Mouse (Mus musculus): ENCODE data around the gene Zmynd11.
A peak's percentile ranks its signal among the peaks of the same experiment; 100 is the strongest.
"Not testable (repeated sequence)": the region's sequence is repeated elsewhere in the genome, so short reads cannot be mapped to it uniquely, and the experiment has no call there.

Zmynd11 gene

GRCm38 (mm10) chr13:9764646-9765536 lies at the start of gene Zmynd11:
Zmynd11 (minus strand) TSS chr13:9765330.
- peak; percentile 57 to 60 for DNase-seq (ENCODE audit: low spot score in 2 of 2)

DNA sequence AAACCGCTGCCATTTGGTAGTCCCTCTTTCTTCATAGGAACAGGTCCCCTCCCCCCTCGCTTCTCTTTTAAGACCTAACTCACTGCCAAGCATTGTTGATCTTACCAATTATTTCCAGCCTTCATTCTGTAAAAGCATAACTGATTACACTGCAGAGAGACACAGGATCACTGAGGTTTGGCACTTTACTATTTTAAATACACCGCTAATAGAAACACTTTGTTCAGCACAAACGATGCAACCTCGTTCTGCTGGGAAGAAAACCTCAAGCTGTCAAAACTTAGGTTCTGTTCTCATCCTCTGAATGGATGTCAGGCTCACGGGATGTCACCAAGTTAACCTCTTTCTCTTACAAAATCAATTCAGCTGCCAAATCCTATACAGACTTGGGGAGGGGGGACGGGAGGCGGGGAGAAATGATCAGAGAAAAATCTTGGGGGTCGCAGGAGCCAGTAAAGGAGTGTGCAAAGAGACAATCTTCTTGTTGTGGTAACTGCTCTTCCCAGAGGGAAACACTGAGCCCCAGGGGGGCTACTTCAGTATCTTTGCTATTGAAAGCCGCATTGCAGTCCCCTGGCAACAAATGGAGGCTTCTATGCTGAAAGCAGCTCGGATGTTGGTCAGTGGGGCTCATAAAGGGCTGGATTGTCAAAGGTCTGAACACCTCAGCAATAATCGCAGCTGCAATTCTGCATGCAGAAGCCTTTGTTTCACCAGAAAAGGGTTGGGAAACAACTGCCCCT lies 30.9 kb upstream of the Zmynd11 start:
- peak; percentile 3 to 4 for DNase-seq (ENCODE audit: low spot score in 2 of 2)

GRCm38 (mm10) chr13:9786050-9786449 lies 20.9 kb upstream of the Zmynd11 start:
- DNase-seq (ENCODE audit: low spot score in 2 of 2) = no peak

GRCm38 (mm10) chr13:9783717-9784116 lies 18.6 kb upstream of the Zmynd11 start:
- no peak for DNase-seq (ENCODE audit: low spot score in 2 of 2)

DNA sequence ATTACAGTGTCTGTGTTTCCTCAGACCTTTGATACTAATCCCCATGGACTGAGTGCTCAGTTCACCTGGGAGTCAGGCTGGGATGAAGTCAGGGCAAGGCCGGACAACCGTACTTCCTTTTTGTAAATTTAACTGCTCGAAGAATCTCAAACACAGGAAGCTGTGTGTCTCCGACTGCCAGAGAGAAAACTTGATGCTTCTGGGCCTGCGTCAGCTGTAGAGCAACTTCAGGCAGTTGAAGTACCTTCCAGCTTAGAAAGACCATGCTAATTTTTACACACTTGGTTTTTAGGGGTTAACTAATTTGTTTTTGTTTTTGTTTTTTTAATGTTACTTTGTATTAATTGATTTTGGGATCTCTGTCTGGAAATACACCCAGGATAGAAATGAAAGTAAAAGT lies 10.8 kb upstream of the Zmynd11 start:
- DNase-seq (ENCODE audit: low spot score in 2 of 2) = no peak

GRCm38 (mm10) chr13:9774077-9774476 lies 8.9 kb upstream of the Zmynd11 start:
- no peak for DNase-seq (ENCODE audit: low spot score in 2 of 2)

- DNase-seq (ENCODE audit: low spot score in 2 of 2) = no peak
Observed at GRCm38 (mm10) chr13:9767279-9767678, 2.1 kb upstream of the Zmynd11 start.

DNA sequence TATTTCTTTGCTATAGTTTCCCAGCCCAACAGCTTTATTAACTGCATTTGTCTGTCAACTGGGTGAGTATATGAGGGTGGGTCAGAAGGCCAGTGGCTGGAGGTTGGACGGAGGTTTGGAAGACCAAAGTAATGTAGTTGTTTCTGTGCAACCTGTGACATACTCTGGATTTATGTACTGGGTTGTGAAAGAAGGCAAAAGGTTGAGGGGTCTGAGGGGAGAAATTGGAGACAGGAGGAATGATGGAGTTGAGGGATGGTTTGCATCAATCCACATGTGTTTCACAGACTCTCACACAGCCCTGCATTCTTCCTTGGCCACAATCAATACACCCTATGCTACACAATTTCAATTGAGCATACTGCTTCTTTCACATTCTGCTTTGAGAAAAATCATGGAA lies 1.4 kb upstream of the Zmynd11 start:
- DNase-seq (ENCODE audit: low spot score in 2 of 2) = no peak

- DNase-seq (ENCODE audit: low spot score in 2 of 2) = no peak
Observed at GRCm38 (mm10) chr13:9765537-9765851, 364 bp upstream of the Zmynd11 start.

- DNase-seq (ENCODE audit: low spot score in 2 of 2) = peak; percentile 54 to 60
Observed at GRCm38 (mm10) chr13:9763828-9764645, 1.1 kb downstream of the Zmynd11 start.

DNA sequence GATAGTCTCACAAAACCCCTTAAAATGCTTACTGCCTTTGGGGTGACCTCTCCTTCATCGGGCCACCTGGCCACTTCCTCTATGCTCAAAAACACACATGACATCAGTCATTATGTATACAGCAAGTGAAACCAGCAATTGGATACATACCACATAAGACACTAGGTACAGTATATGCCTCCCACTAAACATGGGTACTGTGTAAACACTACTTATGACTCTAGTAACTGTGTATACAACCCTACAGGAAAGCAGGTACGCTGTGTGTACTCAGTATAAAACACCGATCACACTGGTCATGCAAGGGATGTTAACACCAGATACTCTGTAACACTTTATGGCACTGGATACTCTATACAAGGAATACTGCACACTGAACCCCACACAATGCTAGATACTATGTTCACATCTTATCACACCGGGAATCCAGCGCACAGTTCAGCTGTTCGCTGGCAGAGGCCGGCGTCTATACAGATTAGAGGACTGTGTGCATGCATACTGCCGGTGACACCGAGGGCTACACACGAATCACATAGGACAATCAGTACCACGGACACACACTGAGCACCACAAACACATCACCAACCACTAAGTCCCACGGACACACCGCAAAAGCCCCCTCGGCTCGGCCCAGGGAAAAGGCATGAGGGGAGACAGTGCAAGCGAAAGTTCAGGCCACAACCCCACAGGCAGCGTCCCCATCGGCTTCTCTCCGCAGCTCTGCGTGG lies 1.9 kb downstream of the Zmynd11 start:
- peak in 1 of 2 experiments; percentile 26 for DNase-seq (ENCODE audit: low spot score in 2 of 2)

DNA sequence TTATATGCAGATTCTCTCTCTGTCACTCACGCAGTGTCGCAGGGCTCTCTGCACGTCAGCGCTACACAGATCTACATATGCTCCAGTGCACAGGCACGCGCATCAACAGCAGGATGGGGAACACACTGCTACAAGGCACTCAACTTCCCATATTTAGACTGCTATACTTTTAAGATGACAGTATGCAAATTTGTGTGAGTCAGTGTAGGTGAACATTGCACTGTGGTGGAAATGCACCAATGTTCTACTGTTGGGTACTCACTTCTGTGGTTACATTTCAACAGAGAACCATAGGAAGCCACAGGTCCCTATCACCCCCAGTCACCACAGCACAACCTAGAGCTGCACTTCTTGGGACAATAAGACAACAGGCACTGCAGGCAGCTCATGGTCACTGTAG lies 5.1 kb downstream of the Zmynd11 start:
- peak in 1 of 2 experiments; percentile 31 for DNase-seq (ENCODE audit: low spot score in 2 of 2)

- peak; percentile 26 to 48 for DNase-seq (ENCODE audit: low spot score in 2 of 2)
Observed at GRCm38 (mm10) chr13:9757842-9758491, 7.2 kb downstream of the Zmynd11 start.

- no peak for DNase-seq (ENCODE audit: low spot score in 2 of 2)
Observed at GRCm38 (mm10) chr13:9753706-9754105, 11.4 kb downstream of the Zmynd11 start.

DNA sequence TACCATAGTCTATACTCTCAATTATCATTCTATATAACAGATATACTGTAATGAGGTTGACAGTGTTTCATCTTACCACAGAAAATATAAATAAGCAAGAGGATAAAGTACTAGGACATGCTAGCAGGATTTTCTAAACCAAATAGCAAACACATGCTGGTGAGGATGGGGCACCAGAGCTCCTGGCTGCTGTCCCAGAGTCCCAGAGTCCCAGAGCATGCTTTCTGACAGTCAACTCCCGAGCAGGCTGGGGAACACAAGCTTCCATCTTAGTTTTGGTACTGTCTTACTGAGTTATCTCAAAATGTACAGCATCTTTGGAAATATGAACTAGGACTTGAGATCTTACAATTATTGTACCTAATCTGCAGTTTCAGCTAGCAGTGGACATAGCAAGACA lies 14.8 kb downstream of the Zmynd11 start:
- DNase-seq (ENCODE audit: low spot score in 2 of 2) = no peak

GRCm38 (mm10) chr13:9749796-9750195 lies 15.3 kb downstream of the Zmynd11 start:
- DNase-seq (ENCODE audit: low spot score in 2 of 2) = no peak

GRCm38 (mm10) chr13:9738190-9738589 lies 26.9 kb downstream of the Zmynd11 start:
- no peak for DNase-seq (ENCODE audit: low spot score in 2 of 2)

DNA sequence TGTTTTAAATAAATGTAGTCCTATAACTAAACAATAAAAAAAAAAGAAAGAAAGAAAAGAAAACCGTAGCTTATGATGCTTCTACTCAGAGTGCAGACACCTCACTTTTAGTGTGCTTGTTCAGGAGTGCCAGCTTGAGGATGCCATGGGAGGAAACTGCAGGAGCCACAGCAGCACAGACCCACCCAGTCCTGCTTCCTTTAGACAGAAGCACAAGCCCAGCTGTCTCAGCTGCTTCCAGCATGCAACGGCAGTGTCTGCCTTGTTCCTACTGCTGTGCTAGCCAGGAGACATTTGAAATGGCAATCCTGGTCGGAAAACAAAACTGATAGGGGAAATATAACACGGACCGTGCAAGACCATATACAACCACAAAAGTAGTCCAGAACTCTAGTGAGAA lies 28.1 kb downstream of the Zmynd11 start:
- DNase-seq (ENCODE audit: low spot score in 2 of 2) = no peak

DNA sequence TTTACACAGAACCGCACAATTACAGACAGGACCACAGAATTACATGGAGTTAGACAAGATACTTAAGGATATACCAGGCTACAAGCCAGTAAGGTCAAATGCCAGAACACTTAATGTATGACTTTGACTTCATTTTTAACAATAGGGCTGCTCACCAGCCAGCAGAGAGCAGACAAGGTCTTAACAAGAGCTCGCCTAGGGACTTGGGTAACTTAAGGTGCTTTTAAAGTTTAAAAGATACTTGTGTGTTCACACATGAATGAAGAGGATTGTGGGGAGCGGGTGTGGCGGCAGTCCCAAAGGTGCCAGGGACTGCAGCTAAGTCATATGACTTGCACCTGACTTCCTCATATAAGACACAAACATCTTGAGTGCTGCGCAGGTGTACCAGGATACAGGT lies 32.9 kb downstream of the Zmynd11 start:
- DNase-seq (ENCODE audit: low spot score in 2 of 2) = not testable (repeated sequence)

- no peak for DNase-seq (ENCODE audit: low spot score in 2 of 2)
Observed at GRCm38 (mm10) chr13:9729073-9729472, 36.1 kb downstream of the Zmynd11 start.

DNA sequence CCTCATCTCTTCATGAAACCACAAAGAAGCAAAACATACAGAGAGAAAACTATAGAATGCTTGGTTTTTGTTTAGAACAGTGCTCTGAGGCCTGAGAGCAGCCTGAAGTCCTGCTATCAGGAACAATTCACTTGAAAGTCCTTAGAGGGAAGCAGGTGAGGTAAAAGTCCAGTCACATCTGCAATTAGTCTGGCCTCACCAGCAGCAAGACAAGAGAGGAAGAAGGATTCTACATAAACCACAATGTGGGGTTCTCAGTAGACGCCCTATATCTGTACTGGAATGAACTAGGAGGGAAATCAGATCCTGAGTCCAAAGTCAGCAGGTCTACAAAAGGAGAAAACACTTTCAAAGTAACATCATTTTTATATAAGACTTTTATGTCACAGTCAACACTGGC lies 49.9 kb downstream of the Zmynd11 start:
- DNase-seq (ENCODE audit: low spot score in 2 of 2) = no peak

Data from frontal cortex, postnatal 36 days (tissue).